Mouse (Mus musculus) spleen, postnatal 36 days (tissue): ENCODE results near the gene Gja4.

Experiments used
- DNase-seq, 2 experiments: peaks; one replicate each; pipeline ENCODE4 v3.0.0; 2022; ENCODE audit warnings: low spot score in 2 of 2, mixed read lengths in 1 of 2

Gja4 gene

GRCm38 (mm10) chr4:127313861-127314260 lies at the start of gene Gja4:
Gja4 (minus strand) TSS chr4:127314039.
- DNase-seq: peak; percentile 27 to 38

GRCm38 (mm10) chr4:127363331-127363730 lies 49.5 kb upstream of the Gja4 start:
- no peak for DNase-seq

GRCm38 (mm10) chr4:127362520-127362919 lies 48.7 kb upstream of the Gja4 start:
- no peak for DNase-seq

- DNase-seq: no peak
These were observed 44.2 kb upstream of the Gja4 start, which contains the start of gene Gjb5 for GRCm38 (mm10) chr4:127358018-127358417. Gjb5 (minus strand) TSS chr4:127358181.

- DNase-seq: no peak
These were observed 41.0 kb upstream of the Gja4 start for GRCm38 (mm10) chr4:127354506-127355485.

GRCm38 (mm10) chr4:127353951-127354438 lies 40.2 kb upstream of the Gja4 start, which contains the start of gene Gjb4:
Gjb4 (minus strand) TSS chr4:127354081.
- no peak for DNase-seq

- no peak for DNase-seq
These were observed 38.8 kb upstream of the Gja4 start for GRCm38 (mm10) chr4:127352594-127352993.

- DNase-seq: no peak
These were observed 35.9 kb upstream of the Gja4 start for GRCm38 (mm10) chr4:127349560-127350300.

- DNase-seq: no peak
These were observed 31.2 kb upstream of the Gja4 start for GRCm38 (mm10) chr4:127345000-127345399.

GRCm38 (mm10) chr4:127341372-127341771 lies 27.5 kb upstream of the Gja4 start:
- no peak for DNase-seq

- no peak for DNase-seq
These were observed 23.8 kb upstream of the Gja4 start for GRCm38 (mm10) chr4:127337668-127338067.

GRCm38 (mm10) chr4:127334870-127335504 lies 21.1 kb upstream of the Gja4 start:
- no peak for DNase-seq

GRCm38 (mm10) chr4:127331171-127331570 lies 17.3 kb upstream of the Gja4 start:
- DNase-seq: no peak

- DNase-seq: no peak
These were observed 16.6 kb upstream of the Gja4 start, which contains the start of gene Gjb3 for GRCm38 (mm10) chr4:127330181-127331100. Gjb3 (minus strand) TSS chr4:127330844.

- DNase-seq: no peak
These were observed 15.9 kb upstream of the Gja4 start for GRCm38 (mm10) chr4:127329751-127330150.

GRCm38 (mm10) chr4:127329046-127329445 lies 15.2 kb upstream of the Gja4 start:
- no peak for DNase-seq

GRCm38 (mm10) chr4:127328378-127328777 lies 14.5 kb upstream of the Gja4 start:
- no peak for DNase-seq

- DNase-seq: no peak
These were observed 13.9 kb upstream of the Gja4 start for GRCm38 (mm10) chr4:127327749-127328148.

- no peak for DNase-seq
These were observed 13.4 kb upstream of the Gja4 start for GRCm38 (mm10) chr4:127327258-127327657.

GRCm38 (mm10) chr4:127325276-127325675 lies 11.4 kb upstream of the Gja4 start:
- DNase-seq: no peak

GRCm38 (mm10) chr4:127324759-127325158 lies 10.9 kb upstream of the Gja4 start:
- DNase-seq: peak in 1 of 2 experiments; percentile 19
